In the genomic region with DNA sequence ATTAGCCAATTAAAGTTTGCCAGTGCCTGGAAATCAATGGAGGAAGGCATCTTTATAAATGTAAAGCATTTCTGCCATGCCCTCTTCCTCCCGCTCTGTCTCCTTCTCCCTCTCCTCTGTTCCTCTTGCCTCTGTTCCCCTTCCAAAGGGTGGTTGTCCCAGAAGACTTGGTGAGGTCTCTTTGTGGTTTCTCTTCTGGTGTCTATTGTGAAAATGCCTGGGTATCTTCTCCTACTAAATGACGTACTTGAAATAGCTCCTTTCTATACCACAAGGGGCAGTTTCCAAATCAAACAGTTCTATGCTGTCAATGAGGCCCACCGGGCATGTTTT, we compare ENCODE assay signal across 21 mouse cellular contexts.
DNase-seq lines count a peak whose midpoint lies in the region; ATAC-seq and TF ChIP-seq lines count a peak whose summit lies in the region.
"Had no signal": no experiment of that assay in that cellular context is flagged by ENCODE, and none has a peak within 500 bp of the region (broad histone marks: within the 10 kb centered on the region; RNA-seq: fewer than 3 reads in every experiment).

No protein-coding gene starts in this region.

- no peak overlapping the region for H3K4me3 ChIP-seq in forebrain, embryonic 13.5 days
- no peak overlapping the region for H3K4me3 ChIP-seq in forebrain, embryonic 11.5 days (ENCODE audit: low read depth, low read length)
- no peak overlapping the region for H3K4me3 ChIP-seq in midbrain, embryonic 10.5 days
- no peak overlapping the region for H3K4me3 ChIP-seq in midbrain, postnatal 0 days (ENCODE audit: low read depth, low read length)
- H3K4me3 ChIP-seq in midbrain, embryonic 13.5 days (replicated peaks): no peak overlapping the region
- H3K4me3 ChIP-seq: embryonic facial prominence, embryonic 10.5 days; hindbrain, embryonic 13.5 days had no signal

- no peaks in the 10 kb centered on the region for H3K9me3 ChIP-seq in forebrain, embryonic 13.5 days (replicated peaks)
- H3K9me3 ChIP-seq in forebrain, embryonic 11.5 days (ENCODE audit: control insufficient read depth, low read length): no peaks in the 10 kb centered on the region
- no peaks in the 10 kb centered on the region for H3K9me3 ChIP-seq in midbrain, embryonic 10.5 days (replicated peaks)
- no peaks in the 10 kb centered on the region for H3K9me3 ChIP-seq in midbrain, postnatal 0 days (ENCODE audit: low read length)
- H3K9me3 ChIP-seq in midbrain, embryonic 13.5 days: no peaks in the 10 kb centered on the region
- H3K9me3 ChIP-seq: embryonic facial prominence, embryonic 10.5 days; G1E; hindbrain, embryonic 13.5 days had no signal

- peak; percentile 19; the same call in 1 of the 2 replicates for ATAC-seq in forebrain, embryonic 13.5 days
- ATAC-seq in forebrain, embryonic 11.5 days (replicated peaks; ENCODE audit: low FRiP score): no peak
- no peak for ATAC-seq in midbrain, postnatal 0 days (ENCODE audit: low FRiP score)
- ATAC-seq in midbrain, embryonic 13.5 days: peak; percentile 46
- ATAC-seq: CD4-positive, CD25-positive, alpha-beta regulatory T cell, adult 4 months; intestine, embryonic 16.5 days had no signal

- H3K9ac ChIP-seq in forebrain, embryonic 13.5 days: no peak overlapping the region
- H3K9ac ChIP-seq in forebrain, embryonic 11.5 days (ENCODE audit: low read length): no peak overlapping the region
- H3K9ac ChIP-seq in midbrain, postnatal 0 days (replicated peaks; ENCODE audit: low read length, poor library complexity, severe bottlenecking): no peak overlapping the region
- no peak overlapping the region for H3K9ac ChIP-seq in midbrain, embryonic 13.5 days (replicated peaks)
- H3K9ac ChIP-seq: forebrain, postnatal 0 days; hindbrain, embryonic 13.5 days had no signal

- H3K27ac ChIP-seq in forebrain, embryonic 13.5 days: no peak overlapping the region
- no peak overlapping the region for H3K27ac ChIP-seq in forebrain, embryonic 11.5 days (ENCODE audit: low read depth, low read length)
- H3K27ac ChIP-seq in midbrain, embryonic 10.5 days (replicated peaks): 0 out of 2 replicates have a peak overlapping the region, but pooled peaks have one; percentile 13
- no peak overlapping the region for H3K27ac ChIP-seq in midbrain, postnatal 0 days (ENCODE audit: low read depth, low read length)
- H3K27ac ChIP-seq in midbrain, embryonic 13.5 days: no peak overlapping the region
- H3K27ac ChIP-seq: embryonic facial prominence, embryonic 10.5 days; hindbrain, embryonic 13.5 days had no signal

- H3K27me3 ChIP-seq in forebrain, embryonic 13.5 days: no peaks in the 10 kb centered on the region
- no peaks in the 10 kb centered on the region for H3K27me3 ChIP-seq in forebrain, embryonic 11.5 days (ENCODE audit: control insufficient read depth, insufficient read depth, low read length)
- H3K27me3 ChIP-seq in midbrain, embryonic 10.5 days (ENCODE audit: low read depth, poor library complexity, severe bottlenecking): no peaks in the 10 kb centered on the region
- no peaks in the 10 kb centered on the region for H3K27me3 ChIP-seq in midbrain, postnatal 0 days (ENCODE audit: insufficient read depth, low read length)
- H3K27me3 ChIP-seq in midbrain, embryonic 13.5 days: 0 out of 2 replicates have a peak, but pooled peaks cover 5% of the 10 kb centered on the region

- no peak for TF ChIP-seq CTCF in midbrain, postnatal 0 days (IDR thresholded peaks at IDR 0.05)

- H3K4me2 ChIP-seq in forebrain, embryonic 13.5 days: no peak overlapping the region
- H3K4me2 ChIP-seq in forebrain, embryonic 11.5 days (ENCODE audit: low read depth, low read length, severe bottlenecking): no peak overlapping the region
- no peak overlapping the region for H3K4me2 ChIP-seq in midbrain, postnatal 0 days (ENCODE audit: low read depth, low read length, poor library complexity, severe bottlenecking)
- H3K4me2 ChIP-seq in midbrain, embryonic 13.5 days (replicated peaks): no peak overlapping the region
- H3K4me2 ChIP-seq: hindbrain, embryonic 13.5 days had no signal

- 36% methylated on average over 3 of the region's 3 CpGs for WGBS in forebrain, embryonic 13.5 days
- 57% methylated on average over 3 of the region's 3 CpGs for WGBS in forebrain, embryonic 11.5 days
- 56% methylated on average over 3 of the region's 3 CpGs for WGBS in midbrain, embryonic 10.5 days
- 52% methylated on average over 3 of the region's 3 CpGs for WGBS in midbrain, postnatal 0 days
- WGBS in midbrain, embryonic 13.5 days: 44% methylated on average over 3 of the region's 3 CpGs

- H3K36me3 ChIP-seq in forebrain, embryonic 13.5 days (ENCODE audit: poor library complexity, severe bottlenecking): no peaks in the 10 kb centered on the region
- no peaks in the 10 kb centered on the region for H3K36me3 ChIP-seq in forebrain, embryonic 11.5 days (ENCODE audit: control insufficient read depth, insufficient read depth, low read length)
- H3K36me3 ChIP-seq in midbrain, embryonic 10.5 days: no peaks in the 10 kb centered on the region
- H3K36me3 ChIP-seq in midbrain, postnatal 0 days (ENCODE audit: insufficient read depth, low read length): no peaks in the 10 kb centered on the region
- no peaks in the 10 kb centered on the region for H3K36me3 ChIP-seq in midbrain, embryonic 13.5 days
- H3K36me3 ChIP-seq: embryonic facial prominence, embryonic 10.5 days; G1E; hindbrain, embryonic 13.5 days had no signal

- 0 out of 2 replicates have a peak, but pooled peaks cover 9% of the 10 kb centered on the region for H3K4me1 ChIP-seq in forebrain, embryonic 13.5 days
- H3K4me1 ChIP-seq in forebrain, embryonic 11.5 days (replicated peaks; ENCODE audit: control insufficient read depth, insufficient read depth, low read length): peaks cover 2% of the 10 kb centered on the region; the same call in 1 of the 2 replicates
- H3K4me1 ChIP-seq in midbrain, embryonic 10.5 days: peaks cover 32% of the 10 kb centered on the region
- no peaks in the 10 kb centered on the region for H3K4me1 ChIP-seq in midbrain, postnatal 0 days (ENCODE audit: insufficient read depth, low read length)
- peaks cover 15% of the 10 kb centered on the region for H3K4me1 ChIP-seq in midbrain, embryonic 13.5 days (replicated peaks)
- H3K4me1 ChIP-seq: hindbrain, embryonic 13.5 days had no signal

- no peak for DNase-seq in forebrain, embryonic 11.5 days (ENCODE audit: low spot score)
- DNase-seq in midbrain, embryonic 10.5 days (ENCODE audit: low spot score): no peak
- no peak for DNase-seq in midbrain, postnatal 0 days (ENCODE audit: low spot score)
- DNase-seq in cerebellum, adult 11-12 months: no peak
- no peak for DNase-seq in thymus, postnatal 4 days
- DNase-seq: adrenal gland, postnatal 14 days; B cell, adult 2 months; cerebellum, adult 18-20 months; cerebellum, adult 9-11 months; cerebellum, postnatal 36 days; forebrain, postnatal 0 days; gastrocnemius, postnatal 14 days; heart, postnatal 10 days; heart, postnatal 4 days had no signal

Comparison
In these comparisons a context has a peak if more than half of its experiments do, and no peak if none do; other contexts are left out.
1. ATAC-seq: peak in forebrain, embryonic 13.5 days (single experiment) and midbrain, embryonic 13.5 days (single experiment); none in forebrain, embryonic 11.5 days (single experiment) and midbrain, postnatal 0 days (single experiment).